Mouse (Mus musculus) embryonic facial prominence, embryonic 11.5 days (tissue): Measurements from ENCODE around the gene Prss22. TPM values are rescaled to one million over a fixed set of nuclear protein-coding genes. Genes with fewer than 3 reads are reported as not detected.

ENCODE experiments used
- ATAC-seq: fragments of 200-750 bp; cut with Nextera tagmentation; replicated peaks from 2 replicates; pipeline ENCODE4 v1.8.0; 2017; ENCODE audit warnings: low read depth; ENCODE audit not compliant: insufficient number of reproducible peaks, low FRiP score, low TSS enrichment
- DNase-seq: peaks from one replicate; pipeline ENCODE4 v3.0.0-alpha.2; 2015; ENCODE audit warnings: low spot score
- H3K27ac ChIP-seq: fragments of 300-500 bp; sonication (generic); replicated peaks from 2 replicates; pipeline ENCODE4 v1.5.1; 2014; ENCODE audit warnings: mild to moderate bottlenecking, low read depth, low read length, control low read depth
- H3K27me3 ChIP-seq: fragments of 300-500 bp; sonication (generic); 2 replicates; pipeline ENCODE4 v1.6.1; 2014; ENCODE audit warnings: mild to moderate bottlenecking, low read length, moderate library complexity, mixed read lengths; ENCODE audit not compliant: control insufficient read depth, insufficient read depth
- H3K36me3 ChIP-seq: fragments of 300-500 bp; sonication (generic); replicated peaks from 2 replicates; pipeline ENCODE4 v1.6.1; 2014; ENCODE audit warnings: low read depth, mild to moderate bottlenecking, low read length, moderate library complexity, mixed read lengths; ENCODE audit not compliant: control insufficient read depth, insufficient read depth
- H3K4me1 ChIP-seq: fragments of 300-500 bp; sonication (generic); 2 replicates; pipeline ENCODE4 v1.6.1; 2014; ENCODE audit warnings: low read length, mixed read lengths; ENCODE audit not compliant: control insufficient read depth, insufficient read depth
- H3K4me2 ChIP-seq: fragments of 300-500 bp; sonication (generic); 2 replicates; pipeline ENCODE4 v1.6.1; 2014; ENCODE audit warnings: low read depth, mild to moderate bottlenecking, control low read depth, low read length, moderate library complexity
- H3K4me3 ChIP-seq: fragments of 300-500 bp; sonication (generic); 2 replicates; pipeline ENCODE4 v1.5.1; 2014; ENCODE audit warnings: low read depth, low read length, control low read depth
- H3K9ac ChIP-seq: fragments of 300-500 bp; sonication (generic); replicated peaks from 2 replicates; pipeline ENCODE4 v1.6.1; 2014; ENCODE audit warnings: mild to moderate bottlenecking, control low read depth, low read length
- H3K9me3 ChIP-seq: fragments of 300-500 bp; sonication (generic); replicated peaks from 2 replicates; pipeline ENCODE4 v1.6.1; 2016; ENCODE audit warnings: mild to moderate bottlenecking, low read length, inconsistent platforms, mixed read lengths; ENCODE audit not compliant: control insufficient read depth
- WGBS: fragments of 180-500 bp; shearing (Covaris S2); extraction: QIAGEN DNeasy Blood & Tissue Kit; methylation state at CpG from one replicate; pipeline ENCODE4 v1.1.7; 2014; 5-methylcytosine and 5-hydroxymethylcytosine counted together
- polyA plus RNA-seq: library from polyadenylated mRNA; unstranded; fragments of >200 nt; fragmentation: Nextera tagmentation; extraction: Ambion mirVana; gene quantifications from 2 replicates; pipeline ENCODE4 v1.2.1, GENCODE M21; 2014

The Prss22 gene
- polyA plus RNA-seq, 1 experiment from 2014 or later: 0.94 TPM

DNA sequence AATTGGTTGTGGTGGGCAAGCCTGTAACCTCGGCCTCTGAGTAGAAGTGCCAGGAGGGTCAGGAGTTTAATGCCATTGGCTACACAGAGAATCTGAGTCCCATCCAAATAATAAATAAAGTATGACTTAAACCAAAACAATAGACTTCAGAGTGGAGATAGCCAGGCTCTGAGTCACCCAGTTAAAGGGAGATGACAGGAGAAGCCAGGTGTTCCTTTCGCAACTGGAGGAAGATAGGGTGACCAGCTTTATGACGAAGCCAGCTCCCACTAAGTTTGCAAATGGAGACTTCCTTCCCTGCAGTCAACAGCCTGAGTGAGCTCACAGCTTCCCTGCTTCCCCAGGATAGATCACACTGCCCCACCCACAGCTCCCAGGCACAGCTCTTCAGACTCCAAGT, 18.4 kb downstream of the Prss22 start:
- 64% methylated on average over 3 of the region's 3 CpGs for WGBS

DNA sequence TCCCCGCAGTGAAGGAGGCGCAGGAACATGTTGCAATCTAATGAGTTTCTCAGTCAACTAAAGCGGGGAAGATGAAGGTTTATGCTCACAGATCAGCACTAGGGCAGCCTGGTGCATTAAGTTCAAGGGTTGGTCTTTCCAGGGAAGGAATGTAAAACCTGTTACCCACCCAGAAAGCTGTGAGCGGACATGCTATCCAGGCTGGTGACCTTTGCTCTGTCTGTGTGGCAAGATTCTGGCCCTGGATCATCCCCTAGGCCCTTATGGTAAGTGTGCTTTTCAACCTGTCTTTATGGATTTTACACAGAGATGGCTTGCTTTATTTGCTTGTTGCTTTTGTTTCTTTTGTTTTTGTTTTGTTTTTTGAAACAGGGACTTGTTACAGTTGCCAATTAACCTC, 21.2 kb downstream of the Prss22 start:
- no peaks in the 10 kb centered on the region for H3K9me3 ChIP-seq

More for the DNA sequence above, 18.4 kb downstream of the Prss22 start:
- Histone ChIP-seq H3K36me3 (no peaks in the 10 kb centered on the region), H3K27ac (no peak overlapping the region), H3K4me1 (no peaks in the 10 kb centered on the region), H3K4me3 (no peak overlapping the region), H3K9ac (no peak overlapping the region), H3K9me3 (no peaks in the 10 kb centered on the region), H3K27me3 (no peaks in the 10 kb centered on the region), H3K4me2 (no peak overlapping the region)
- ATAC-seq (no peak), DNase-seq (no peak)

DNA sequence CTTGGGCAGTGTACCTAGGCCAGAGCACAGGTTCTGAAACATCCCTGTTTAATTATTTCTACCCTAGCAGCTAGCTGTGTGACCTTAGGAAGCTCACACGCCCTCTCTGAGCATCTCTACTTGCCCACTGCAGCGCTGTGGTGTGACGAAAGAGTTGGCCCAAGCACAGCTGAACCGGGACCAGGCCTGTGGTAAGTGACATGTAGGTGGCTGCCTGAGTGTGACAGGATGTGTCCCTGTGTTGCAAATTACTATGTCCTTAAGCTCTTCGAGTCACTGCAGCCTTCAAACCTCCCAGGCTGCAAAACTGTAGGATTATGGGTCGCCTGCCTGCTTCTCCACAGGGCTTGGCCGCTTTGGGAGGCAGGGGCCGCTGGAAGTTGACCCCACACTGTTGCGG, 26.6 kb downstream of the Prss22 start:
- 88% methylated on average over 9 of the region's 9 CpGs for WGBS
- H3K9ac ChIP-seq: no peak overlapping the region
- no peaks in the 10 kb centered on the region for H3K36me3 ChIP-seq
- H3K9me3 ChIP-seq: no peaks in the 10 kb centered on the region
- H3K4me3 ChIP-seq: no peak overlapping the region
- H3K27me3 ChIP-seq: no peaks in the 10 kb centered on the region
- no peak overlapping the region for H3K4me2 ChIP-seq
- no peak overlapping the region for H3K27ac ChIP-seq
- ATAC-seq (no peak), DNase-seq (no peak)
- H3K4me1 ChIP-seq: no peaks in the 10 kb centered on the region

More for the DNA sequence above, 21.2 kb downstream of the Prss22 start:
- no peak for DNase-seq
- Histone ChIP-seq H3K4me2 (no peak overlapping the region), H3K9ac (no peak overlapping the region), H3K27ac (no peak overlapping the region), H3K4me1 (no peaks in the 10 kb centered on the region), H3K4me3 (no peak overlapping the region), H3K27me3 (no peaks in the 10 kb centered on the region), H3K36me3 (no peaks in the 10 kb centered on the region)
- 74% methylated on average over 4 of the region's 4 CpGs for WGBS
- no peak for ATAC-seq

DNA sequence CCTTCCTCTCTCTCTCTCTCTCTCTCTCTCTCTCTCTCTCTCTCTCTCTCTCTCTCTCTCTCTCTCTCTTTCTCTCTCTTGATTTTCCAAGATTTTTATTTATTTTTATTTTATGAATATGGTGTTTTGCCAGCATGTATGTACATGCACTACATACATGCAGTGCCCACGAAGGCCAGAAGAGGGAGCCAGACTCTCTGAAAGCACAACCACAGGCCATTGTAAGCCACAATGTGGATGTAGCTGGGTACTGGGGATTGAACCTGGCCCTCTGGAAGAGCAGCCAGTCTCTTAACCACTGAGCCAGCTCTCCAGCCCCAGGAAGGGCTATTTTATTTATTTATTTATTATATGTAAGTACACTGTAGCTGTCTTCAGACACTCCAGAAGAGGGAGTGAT, 28.7 kb downstream of the Prss22 start:
- no peak overlapping the region for H3K9ac ChIP-seq
- H3K4me2 ChIP-seq: no peak overlapping the region
- H3K9me3 ChIP-seq: no peaks in the 10 kb centered on the region
- H3K36me3 ChIP-seq: no peaks in the 10 kb centered on the region
- no peak overlapping the region for H3K27ac ChIP-seq
- DNase-seq: peak; percentile 79
- WGBS: 0% methylated on average over 1 of the region's 1 CpGs
- no peaks in the 10 kb centered on the region for H3K27me3 ChIP-seq
- H3K4me3 ChIP-seq: no peak overlapping the region
- no peaks in the 10 kb centered on the region for H3K4me1 ChIP-seq
- ATAC-seq: no peak

DNA sequence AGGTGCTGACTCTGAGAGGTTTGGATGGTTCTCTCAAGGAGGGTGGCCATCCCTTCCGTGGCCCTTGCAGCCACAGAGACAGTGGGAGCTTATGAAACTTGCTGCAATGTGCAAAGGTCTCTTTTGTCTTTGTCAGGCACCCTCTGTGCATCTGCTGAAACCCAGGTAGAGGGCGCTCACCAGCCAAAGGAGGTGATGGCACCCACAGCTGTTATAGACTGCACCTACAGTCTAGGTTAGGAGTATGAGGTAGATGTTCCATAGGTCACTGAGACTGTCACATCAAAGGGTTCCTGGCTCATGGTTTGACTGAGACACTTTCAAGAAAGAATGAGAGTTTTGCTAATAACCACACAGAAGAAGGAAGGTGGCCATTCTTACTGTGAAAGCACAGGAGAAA, 29.1 kb downstream of the Prss22 start:
- DNase-seq: no peak
- no peaks in the 10 kb centered on the region for H3K36me3 ChIP-seq
- no peak overlapping the region for H3K4me3 ChIP-seq
- H3K9me3 ChIP-seq: no peaks in the 10 kb centered on the region
- WGBS: 53% methylated on average over 2 of the region's 2 CpGs
- no peak for ATAC-seq
- no peak overlapping the region for H3K27ac ChIP-seq
- H3K27me3 ChIP-seq: no peaks in the 10 kb centered on the region
- H3K9ac ChIP-seq: no peak overlapping the region
- H3K4me2 ChIP-seq: no peak overlapping the region
- H3K4me1 ChIP-seq: no peaks in the 10 kb centered on the region

DNA sequence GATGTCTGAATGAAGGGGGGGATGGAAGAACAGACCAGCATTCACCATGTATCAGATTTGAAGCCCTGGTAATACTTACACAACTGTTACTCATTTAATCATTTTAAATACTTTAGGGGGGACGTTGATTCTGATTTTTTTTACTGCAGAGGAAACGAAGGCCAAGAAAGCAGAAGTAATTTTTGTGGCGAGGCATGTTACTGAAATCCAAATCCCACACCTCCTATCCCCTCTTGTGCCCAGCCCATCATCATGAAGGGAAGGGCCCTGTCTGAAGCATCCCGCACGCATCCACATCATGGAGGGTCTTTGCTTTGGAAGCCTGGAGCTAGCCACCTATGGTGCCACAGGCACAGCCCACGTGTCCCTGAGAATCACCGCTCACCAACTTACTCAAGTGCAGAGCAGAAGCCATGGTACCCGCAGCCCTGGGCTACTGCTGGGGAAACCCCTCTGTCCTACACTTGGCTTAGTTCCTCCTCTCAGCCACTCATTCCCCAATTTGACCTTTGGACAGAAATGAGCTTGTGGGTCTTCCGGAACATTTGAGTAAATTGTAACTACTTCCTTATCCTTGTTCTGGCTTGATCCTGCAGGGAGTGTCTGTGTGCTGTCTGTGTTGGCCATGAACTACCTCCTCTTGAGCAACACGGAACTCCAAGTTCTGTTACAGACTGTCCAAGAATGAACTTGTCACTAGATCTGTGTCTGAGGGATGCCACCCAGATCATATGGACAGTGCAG, 31.1 kb downstream of the Prss22 start:
- no peak overlapping the region for H3K9ac ChIP-seq
- DNase-seq (no peak), ATAC-seq (no peak)
- 84% methylated on average over 10 of the region's 10 CpGs for WGBS
- H3K27ac ChIP-seq: no peak overlapping the region
- no peaks in the 10 kb centered on the region for H3K4me1 ChIP-seq
- no peak overlapping the region for H3K4me3 ChIP-seq
- no peaks in the 10 kb centered on the region for H3K27me3 ChIP-seq
- no peaks in the 10 kb centered on the region for H3K36me3 ChIP-seq
- no peak overlapping the region for H3K4me2 ChIP-seq
- H3K9me3 ChIP-seq: no peaks in the 10 kb centered on the region

DNA sequence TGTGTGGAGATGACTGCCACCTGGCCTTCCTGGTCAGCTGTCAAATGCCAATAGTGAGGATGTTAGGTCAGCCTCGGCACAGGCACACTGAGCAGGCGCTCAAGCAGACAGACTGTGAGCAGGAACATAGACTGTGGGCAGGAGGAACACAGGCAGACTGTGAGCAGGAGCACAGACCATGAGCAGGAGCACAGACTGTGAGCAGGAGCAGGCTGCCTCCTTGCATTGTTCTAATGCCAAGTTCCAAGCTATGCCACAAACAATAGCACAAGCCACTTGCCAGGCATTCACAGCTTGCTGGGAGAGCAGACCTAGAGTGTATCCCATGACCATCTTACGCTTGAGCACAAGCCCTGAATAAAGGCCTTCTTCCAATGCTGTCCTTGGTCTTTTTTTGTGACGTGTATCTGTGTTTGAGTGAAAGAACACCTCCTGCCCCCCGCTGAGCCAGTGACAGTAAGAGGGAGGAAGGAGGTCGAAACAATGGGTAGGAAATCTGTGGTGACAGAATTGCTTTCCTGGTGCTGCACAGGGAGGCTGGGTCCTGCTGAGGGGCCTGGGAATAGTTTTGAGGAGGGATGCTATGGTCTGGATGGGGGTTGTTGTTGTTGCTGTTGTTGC, 32.0 kb downstream of the Prss22 start:
- H3K4me2 ChIP-seq: no peak overlapping the region
- H3K9ac ChIP-seq: no peak overlapping the region
- no peak overlapping the region for H3K27ac ChIP-seq
- H3K27me3 ChIP-seq: no peaks in the 10 kb centered on the region
- 43% methylated on average over 6 of the region's 6 CpGs for WGBS
- H3K4me1 ChIP-seq: no peaks in the 10 kb centered on the region
- ATAC-seq (peak; percentile 34), DNase-seq (no peak)
- no peaks in the 10 kb centered on the region for H3K36me3 ChIP-seq
- no peaks in the 10 kb centered on the region for H3K9me3 ChIP-seq
- H3K4me3 ChIP-seq: no peak overlapping the region

DNA sequence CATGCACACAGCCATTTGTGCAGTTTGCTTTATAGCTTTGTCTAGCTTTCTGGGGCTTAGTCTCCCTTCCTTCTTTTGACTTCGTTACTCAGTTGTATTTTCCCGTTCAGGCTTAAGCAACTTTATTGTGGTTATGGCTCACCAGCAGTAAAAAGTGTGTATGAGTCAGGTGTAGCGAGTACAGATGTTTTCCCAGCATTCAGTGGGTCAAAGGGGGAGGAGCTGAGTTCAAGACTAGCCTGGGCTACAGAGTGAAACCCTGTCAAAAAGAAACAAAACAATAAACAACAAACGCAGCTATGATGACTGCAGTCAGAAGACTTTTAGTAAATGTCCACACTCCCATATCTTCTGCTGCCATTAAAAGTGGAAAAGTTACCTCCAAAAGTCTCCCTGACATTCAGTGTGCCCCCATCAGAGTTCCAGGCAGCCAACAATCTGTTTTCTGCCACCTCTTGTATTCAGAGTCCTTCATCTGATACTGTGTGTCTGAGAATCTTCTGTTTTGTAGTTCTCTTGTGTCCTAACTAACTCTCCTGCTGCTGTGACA, 36.3 kb downstream of the Prss22 start:
- H3K9ac ChIP-seq: no peak overlapping the region
- no peaks in the 10 kb centered on the region for H3K36me3 ChIP-seq
- H3K27ac ChIP-seq: no peak overlapping the region
- 73% methylated on average over 4 of the region's 4 CpGs for WGBS
- DNase-seq: no peak
- H3K9me3 ChIP-seq: no peaks in the 10 kb centered on the region
- H3K4me3 ChIP-seq: no peak overlapping the region
- H3K4me1 ChIP-seq: no peaks in the 10 kb centered on the region
- ATAC-seq: no peak
- H3K27me3 ChIP-seq: no peaks in the 10 kb centered on the region
- H3K4me2 ChIP-seq: no peak overlapping the region
